Mouse (Mus musculus) lung, adult 18-20 months (tissue): ENCODE measurements around the gene Arhgef11.
"Not testable (repeated sequence)": the region's sequence is repeated elsewhere in the genome, so short reads cannot be mapped to it uniquely, and the experiment has no call there.

Source experiments
- DNase-seq, 2 experiments: peaks; one replicate each; pipeline ENCODE4 v3.0.0; 2022; ENCODE audit warnings: mixed read lengths in 2 of 2

The Arhgef11 gene

DNA sequence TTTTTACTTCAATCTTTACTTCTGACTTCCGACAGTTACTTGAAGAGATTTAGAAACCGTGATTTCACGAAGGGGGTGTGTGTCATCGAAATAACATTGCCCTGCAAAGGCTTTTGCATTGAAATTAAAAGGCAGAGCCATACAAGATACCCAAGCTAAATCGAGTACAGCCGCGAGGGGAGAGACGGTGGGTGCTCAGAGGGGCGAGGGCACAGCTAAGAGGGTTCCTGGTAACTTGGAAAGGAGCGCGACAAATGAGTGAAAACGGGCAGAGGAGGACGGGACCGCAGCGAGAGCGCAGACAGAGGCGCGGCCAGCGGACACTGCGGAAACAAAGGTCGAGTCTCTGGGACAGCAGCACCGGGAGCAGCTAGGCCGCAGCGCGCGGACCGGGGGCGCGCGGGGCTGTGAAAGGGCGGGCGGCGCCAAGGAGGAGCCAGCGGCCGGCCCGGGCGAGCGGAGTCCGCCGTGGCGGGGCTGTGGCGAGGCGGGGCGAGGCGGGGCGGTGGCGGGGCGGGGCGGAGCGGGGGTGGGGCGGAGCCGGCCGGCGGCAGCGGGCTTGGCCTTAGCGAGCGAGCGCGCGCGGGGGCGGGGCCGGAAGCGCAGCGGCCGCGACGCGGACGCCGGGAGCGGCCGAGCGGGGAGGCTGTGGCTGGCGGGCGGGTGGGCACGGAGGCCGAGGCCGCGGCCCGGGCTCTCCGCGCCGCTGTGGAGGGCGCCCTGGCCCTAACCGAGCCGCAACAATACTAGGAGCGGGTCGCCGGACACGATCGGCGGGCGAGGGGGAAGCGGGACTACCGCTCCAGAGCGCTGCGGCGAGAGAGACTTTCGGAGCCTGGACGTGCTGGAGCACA lies at the start of gene Arhgef11:
TSS of gene Arhgef11 (plus strand) at position 603 of the 854 bp plus-strand sequence.
- peak; percentile 85 for DNase-seq

GRCm38 (mm10) chr3:87568681-87569080 lies 48.7 kb upstream of the Arhgef11 start:
- no peak for DNase-seq

- no peak for DNase-seq
Measured at GRCm38 (mm10) chr3:87575766-87576165, 41.6 kb upstream of the Arhgef11 start.

GRCm38 (mm10) chr3:87582259-87582658 lies 35.1 kb upstream of the Arhgef11 start:
- DNase-seq, result no peak

DNA sequence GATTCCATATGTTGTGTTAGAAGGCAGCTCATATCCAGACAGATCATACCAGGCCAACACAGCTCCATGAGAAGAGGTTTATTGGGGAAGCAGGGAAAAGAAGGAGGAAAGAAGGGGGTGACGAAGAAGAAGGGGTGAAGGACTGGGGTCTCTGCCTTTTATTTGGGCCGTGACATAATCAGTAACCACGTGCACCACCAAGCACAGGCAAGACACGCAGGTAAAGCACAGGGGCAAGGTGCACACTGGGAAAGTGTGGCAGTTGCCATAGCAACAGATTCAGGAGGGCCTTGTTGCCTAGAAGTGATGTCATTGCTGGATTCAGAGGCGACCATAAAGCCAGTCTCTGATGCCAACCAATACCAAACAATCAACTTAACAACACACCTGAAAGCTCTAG lies 23.6 kb upstream of the Arhgef11 start:
- no peak for DNase-seq

- not testable (repeated sequence) for DNase-seq
Measured at GRCm38 (mm10) chr3:87595328-87595727, 22.0 kb upstream of the Arhgef11 start.

DNA sequence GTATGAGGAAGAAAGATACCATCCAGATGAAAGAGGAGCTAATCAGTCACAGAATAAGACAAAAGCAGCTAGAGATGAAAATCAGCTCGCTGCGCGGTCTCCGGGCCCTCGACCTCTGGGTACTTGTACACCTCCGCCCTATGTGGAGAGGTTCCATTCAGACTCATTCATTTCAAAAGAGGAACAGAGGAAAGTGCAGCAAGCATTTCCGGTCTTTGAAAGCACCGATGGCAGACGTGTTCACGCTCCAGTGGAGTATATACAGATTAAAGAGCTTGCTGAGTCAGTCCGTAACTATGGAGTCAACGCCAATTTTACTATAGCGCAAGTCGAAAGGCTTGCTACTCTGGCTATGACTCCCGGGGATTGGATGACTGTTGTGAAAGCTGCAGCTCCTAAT lies 16.3 kb upstream of the Arhgef11 start:
- not testable (repeated sequence) for DNase-seq

DNA sequence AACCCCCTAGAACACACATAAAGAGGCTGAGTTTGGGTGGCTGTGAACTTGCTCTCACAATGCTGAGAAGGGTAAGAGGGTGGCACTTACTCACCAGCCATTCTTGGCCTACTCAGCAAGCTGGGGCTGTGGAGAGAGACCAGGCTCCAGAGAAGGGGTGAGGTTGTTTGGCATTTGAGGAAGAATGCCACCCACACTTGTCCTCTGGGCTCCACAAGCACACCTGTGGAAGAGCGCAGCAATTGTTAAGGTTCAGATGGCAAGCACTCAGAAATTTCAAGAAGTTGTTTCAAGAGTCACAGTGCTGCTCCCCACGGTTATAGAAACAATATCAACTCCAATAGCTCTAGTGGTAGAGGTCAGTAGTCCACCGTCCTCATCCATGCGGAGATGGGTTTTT lies 1.0 kb upstream of the Arhgef11 start:
- DNase-seq, result peak; percentile 29 to 47

- no peak for DNase-seq
Measured at GRCm38 (mm10) chr3:87617811-87618130, 412 bp downstream of the Arhgef11 start.

GRCm38 (mm10) chr3:87618240-87618639 lies 881 bp downstream of the Arhgef11 start:
- no peak for DNase-seq

DNA sequence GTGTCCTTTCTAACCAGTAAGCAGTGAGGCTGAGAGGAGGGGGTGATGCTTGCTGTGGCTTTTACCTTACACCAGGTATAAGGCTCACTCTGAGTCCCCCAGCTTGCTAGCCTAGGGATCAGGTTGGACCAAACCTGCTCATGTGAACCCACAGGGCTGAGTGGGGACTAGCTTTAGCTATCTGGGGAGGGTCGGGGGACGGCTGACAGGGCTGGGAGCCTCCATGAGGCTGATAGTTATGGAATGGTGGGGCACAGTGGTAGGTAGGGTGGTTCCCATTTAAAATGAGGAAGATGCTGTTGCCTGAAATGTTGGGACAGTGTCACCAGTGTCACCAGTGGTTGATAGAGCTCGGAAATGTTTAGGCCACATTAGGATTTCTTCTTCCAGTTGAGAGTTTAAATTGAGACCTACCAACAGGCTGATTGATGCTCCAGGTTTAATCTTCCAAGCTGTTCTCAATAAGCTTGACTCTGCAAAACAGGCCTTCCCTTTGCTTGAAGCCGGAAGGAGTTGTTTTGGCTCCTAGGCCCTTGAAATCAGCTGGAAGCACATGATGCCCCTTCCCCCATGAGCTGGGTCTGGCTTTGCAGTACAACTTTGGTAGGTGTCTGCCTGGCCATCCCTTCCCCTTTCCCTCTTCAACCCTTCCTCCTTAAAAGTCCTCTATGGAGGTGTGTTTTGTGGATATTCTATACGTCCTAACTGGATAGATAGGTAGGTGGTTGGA lies 1.8 kb downstream of the Arhgef11 start:
- no peak for DNase-seq

DNA sequence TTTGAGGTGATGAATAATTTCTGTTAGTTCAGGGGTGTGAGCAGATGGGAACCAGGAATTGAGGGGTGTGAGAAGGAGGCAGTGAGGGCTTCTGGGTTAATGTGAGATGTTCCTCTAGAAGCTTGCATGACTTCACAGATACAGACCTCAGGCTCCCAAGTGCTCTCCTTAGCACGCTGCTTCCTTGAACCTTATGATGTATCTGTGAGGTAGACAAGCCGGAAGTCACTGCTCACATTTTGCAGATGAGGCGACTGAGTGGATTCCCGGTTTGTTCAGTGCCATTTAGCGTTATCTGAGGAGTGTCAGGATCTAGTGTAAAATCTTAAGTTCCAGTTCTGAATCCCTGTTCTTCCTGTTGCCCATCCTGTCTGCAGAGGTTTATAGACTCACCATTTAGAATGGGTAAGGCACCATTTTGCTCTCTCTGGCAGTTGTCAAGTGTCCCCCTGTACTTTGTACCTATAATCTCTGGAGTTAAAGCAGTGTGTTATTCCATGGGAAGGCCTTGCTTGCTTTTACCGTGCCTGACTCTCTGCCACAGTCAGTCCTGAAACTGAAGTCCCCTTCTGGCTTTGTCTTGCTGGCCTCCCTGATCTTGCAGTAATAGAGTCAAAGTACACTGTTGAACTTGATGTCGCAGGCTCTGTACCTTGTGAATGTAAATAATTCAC lies 3.0 kb downstream of the Arhgef11 start:
- DNase-seq, result no peak

- no peak for DNase-seq
Measured at GRCm38 (mm10) chr3:87624899-87625298, 7.5 kb downstream of the Arhgef11 start.

DNA sequence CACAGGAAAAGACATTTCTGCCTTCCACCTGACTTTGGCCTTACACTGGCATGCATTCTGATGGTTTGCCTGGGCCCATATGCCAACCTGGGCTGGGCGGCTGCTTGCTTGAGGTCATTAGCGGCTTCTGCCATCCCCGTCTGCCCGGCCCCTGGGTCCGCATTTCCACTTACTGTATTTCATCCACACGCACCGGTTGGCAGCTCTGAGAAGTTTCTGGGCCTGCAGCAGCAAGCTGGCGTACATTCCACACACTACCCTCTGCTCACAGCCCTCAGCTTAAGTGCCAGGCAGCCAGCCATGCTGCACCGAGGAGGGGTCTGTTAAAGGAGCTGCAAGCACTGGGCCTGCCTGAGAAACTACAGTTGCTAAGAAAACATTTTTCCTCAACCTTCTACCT lies 13.5 kb downstream of the Arhgef11 start:
- DNase-seq, result no peak

GRCm38 (mm10) chr3:87631408-87631807 lies 14.0 kb downstream of the Arhgef11 start:
- DNase-seq, result no peak

- DNase-seq, result no peak
Measured at GRCm38 (mm10) chr3:87635514-87635913, 18.2 kb downstream of the Arhgef11 start.

DNA sequence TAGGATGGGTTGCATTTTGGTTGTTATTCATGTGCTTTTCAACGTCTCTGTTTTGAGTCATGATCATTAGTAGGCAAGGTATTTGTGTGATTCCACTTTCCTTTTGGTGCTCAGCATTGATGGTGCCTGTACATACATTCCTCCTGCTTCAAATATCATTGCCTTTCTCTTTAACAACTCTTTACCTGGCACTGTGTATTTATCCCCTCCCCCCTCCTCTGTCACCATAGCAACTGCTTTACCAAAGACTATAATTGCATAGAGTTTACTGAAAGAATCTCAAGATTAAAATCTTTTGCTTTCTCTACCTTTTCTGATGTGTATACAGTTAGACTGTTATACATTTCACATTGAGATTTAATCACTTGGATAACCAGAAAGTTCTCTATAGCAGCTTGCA lies 26.1 kb downstream of the Arhgef11 start:
- DNase-seq, result no peak

GRCm38 (mm10) chr3:87646174-87646573 lies 28.8 kb downstream of the Arhgef11 start:
- DNase-seq, result no peak

- no peak for DNase-seq
Measured at GRCm38 (mm10) chr3:87649063-87649462, 31.7 kb downstream of the Arhgef11 start.

DNA sequence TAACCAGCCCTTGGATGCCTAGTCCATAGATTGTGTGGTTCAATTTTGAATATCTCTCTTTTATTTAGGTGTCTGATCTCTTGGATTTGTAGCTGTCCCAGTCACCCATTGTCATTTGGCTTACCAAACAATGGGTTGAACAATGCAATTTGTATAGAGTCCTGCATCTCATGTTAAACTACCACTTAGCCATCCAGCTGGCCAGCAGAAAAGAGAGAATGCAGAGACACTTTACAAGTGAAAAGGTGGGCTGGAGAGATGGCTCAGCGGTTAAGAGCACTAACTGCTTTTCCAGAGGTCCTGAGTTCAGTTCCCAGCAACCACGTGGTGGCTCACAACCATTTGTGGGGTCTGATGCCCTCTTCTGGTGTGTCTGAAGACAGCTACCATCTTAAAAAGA lies 41.0 kb downstream of the Arhgef11 start:
- DNase-seq, result no peak

- no peak for DNase-seq
Measured at GRCm38 (mm10) chr3:87659692-87660429, 42.5 kb downstream of the Arhgef11 start.

GRCm38 (mm10) chr3:87660479-87660878 lies 43.1 kb downstream of the Arhgef11 start:
- no peak for DNase-seq

GRCm38 (mm10) chr3:87661291-87661690 lies 43.9 kb downstream of the Arhgef11 start:
- no peak for DNase-seq
